Mouse (Mus musculus) lung, embryonic 14.5 days (tissue): ENCODE results near the gene Tlr13. TPM values are rescaled to one million over a fixed set of nuclear protein-coding genes. Genes with fewer than 3 reads are reported as not detected.
A peak's percentile ranks its signal among the peaks of the same experiment; 100 is the strongest.

Source experiments
- ATAC-seq: fragments of 200-750 bp; cut with Nextera tagmentation; 2 replicates; pipeline ENCODE4 v1.8.0; 2017; ENCODE audit warnings: mild to moderate bottlenecking, moderate TSS enrichment, moderate library complexity; ENCODE audit not compliant: insufficient read depth
- DNase-seq: peaks from one replicate; pipeline ENCODE4 v3.0.0-alpha.2; 2015
- H3K27ac ChIP-seq: fragments of 300-500 bp; sonication (generic); 2 replicates; pipeline ENCODE4 v1.5.1; 2014; ENCODE audit warnings: low read depth, mild to moderate bottlenecking, moderate library complexity
- H3K27me3 ChIP-seq: fragments of 300-500 bp; sonication (generic); 2 replicates; pipeline ENCODE4 v1.6.1; 2014; ENCODE audit warnings: low read length, control low read depth; ENCODE audit not compliant: insufficient read depth
- H3K36me3 ChIP-seq: fragments of 300-500 bp; sonication (generic); 2 replicates; pipeline ENCODE4 v1.6.1; 2014; ENCODE audit warnings: control low read depth; ENCODE audit not compliant: insufficient read depth
- H3K4me1 ChIP-seq: fragments of 300-500 bp; sonication (generic); 2 replicates; pipeline ENCODE4 v1.6.1; 2014; ENCODE audit warnings: antibody characterized with exemption, control low read depth; ENCODE audit not compliant: insufficient read depth
- H3K4me2 ChIP-seq: fragments of 300-500 bp; sonication (generic); 2 replicates; pipeline ENCODE4 v1.6.1; 2014; ENCODE audit warnings: mild to moderate bottlenecking
- H3K4me3 ChIP-seq: fragments of 300-500 bp; sonication (generic); 2 replicates; pipeline ENCODE4 v1.5.1; 2014; ENCODE audit warnings: low read depth, low read length
- H3K9ac ChIP-seq: fragments of 300-500 bp; sonication (generic); 2 replicates; pipeline ENCODE4 v1.6.1; 2014
- H3K9me3 ChIP-seq: fragments of 300-500 bp; sonication (generic); 2 replicates; pipeline ENCODE4 v1.6.1; 2016; ENCODE audit warnings: low read depth, low read length, control low read depth
- CTCF ChIP-seq: IDR thresholded peaks from 2 replicates; pipeline ENCODE4 v1.5.1; 2016; ENCODE audit warnings: antibody characterized with exemption, low read depth
- WGBS: fragments of 180-500 bp; shearing (Covaris S2); extraction: QIAGEN DNeasy Blood & Tissue Kit; methylation state at CpG from one replicate; pipeline ENCODE4 v1.1.7; 2014; 5-methylcytosine and 5-hydroxymethylcytosine counted together
- polyA plus RNA-seq: library from polyadenylated mRNA; unstranded; fragments of >200 nt; fragmentation: Nextera tagmentation; extraction: Ambion mirVana; gene quantifications from 2 replicates; pipeline ENCODE4 v1.2.1, GENCODE M21; 2014

The Tlr13 gene
- polyA plus RNA-seq = 0.62 and 0.93 TPM in 2 replicates

GRCm38 (mm10) chrX:106142936-106143335 lies at the start of gene Tlr13:
Gene Tlr13 (plus strand): TSS chrX:106143204.
- DNase-seq (no peak), ATAC-seq (no peak)
- no peaks in the 10 kb centered on the region for H3K9me3 ChIP-seq

GRCm38 (mm10) chrX:106105464-106105863 lies 37.5 kb upstream of the Tlr13 start:
- Histone ChIP-seq H3K27ac (no peak overlapping the region), H3K36me3 (peaks cover 9% of the 10 kb centered on the region; the same call in 1 of the 2 replicates), H3K4me2 (no peak overlapping the region), H3K4me1 (no peaks in the 10 kb centered on the region), H3K9me3 (no peaks in the 10 kb centered on the region), H3K4me3 (no peak overlapping the region), H3K9ac (no peak overlapping the region), H3K27me3 (no peaks in the 10 kb centered on the region)
- WGBS = 47% methylated on average over 2 of the region's 2 CpGs
- peak; percentile 57 for DNase-seq
- peak; percentile 54 for TF ChIP-seq CTCF
- no peak for ATAC-seq

More at GRCm38 (mm10) chrX:106142936-106143335, at the start of gene Tlr13:
- no peaks in the 10 kb centered on the region for H3K36me3 ChIP-seq
- no peak within 1 kb of the TSS for H3K4me2 ChIP-seq
- no peaks in the 10 kb centered on the region for H3K4me1 ChIP-seq
- TF ChIP-seq CTCF = no peak
- H3K27me3 ChIP-seq = no peaks in the 10 kb centered on the region
- H3K4me3 ChIP-seq = no peak within 1 kb of the TSS
- no peak within 1 kb of the TSS for H3K27ac ChIP-seq
- no peak within 1 kb of the TSS for H3K9ac ChIP-seq
- WGBS = 73% methylated on average over 6 of the region's 6 CpGs

GRCm38 (mm10) chrX:106113881-106114280 lies 29.1 kb upstream of the Tlr13 start:
- peaks cover 10% of the 10 kb centered on the region; the same call in 1 of the 2 replicates for H3K36me3 ChIP-seq
- DNase-seq = no peak
- H3K4me2 ChIP-seq = no peak overlapping the region
- H3K27ac ChIP-seq = no peak overlapping the region
- no peak for ATAC-seq
- H3K9me3 ChIP-seq = no peaks in the 10 kb centered on the region
- WGBS = 84% methylated on average over 4 of the region's 4 CpGs
- TF ChIP-seq CTCF = no peak
- no peaks in the 10 kb centered on the region for H3K4me1 ChIP-seq
- H3K4me3 ChIP-seq = no peak overlapping the region
- H3K27me3 ChIP-seq = no peaks in the 10 kb centered on the region
- no peak overlapping the region for H3K9ac ChIP-seq

GRCm38 (mm10) chrX:106114674-106115073 lies 28.3 kb upstream of the Tlr13 start:
- no peak for ATAC-seq
- no peaks in the 10 kb centered on the region for H3K4me1 ChIP-seq
- WGBS = 67% methylated on average over 1 of the region's 1 CpGs

GRCm38 (mm10) chrX:106122823-106123222 lies 20.2 kb upstream of the Tlr13 start:
- DNase-seq (no peak), ATAC-seq (no peak)
- 76% methylated on average over 2 of the region's 2 CpGs for WGBS
- H3K9ac ChIP-seq = no peak overlapping the region
- H3K4me2 ChIP-seq = no peak overlapping the region
- no peaks in the 10 kb centered on the region for H3K4me1 ChIP-seq
- H3K36me3 ChIP-seq = peaks cover 15% of the 10 kb centered on the region; the same call in 1 of the 2 replicates
- no peaks in the 10 kb centered on the region for H3K9me3 ChIP-seq
- no peak for TF ChIP-seq CTCF
- no peak overlapping the region for H3K27ac ChIP-seq
- H3K27me3 ChIP-seq = no peaks in the 10 kb centered on the region
- no peak overlapping the region for H3K4me3 ChIP-seq

More at GRCm38 (mm10) chrX:106114674-106115073, 28.3 kb upstream of the Tlr13 start:
- H3K9ac ChIP-seq = no peak overlapping the region
- TF ChIP-seq CTCF = no peak
- H3K36me3 ChIP-seq = peaks cover 13% of the 10 kb centered on the region; the same call in 1 of the 2 replicates
- no peak for DNase-seq
- H3K4me3 ChIP-seq = no peak overlapping the region
- no peaks in the 10 kb centered on the region for H3K27me3 ChIP-seq
- H3K27ac ChIP-seq = no peak overlapping the region
- H3K9me3 ChIP-seq = no peaks in the 10 kb centered on the region
- no peak overlapping the region for H3K4me2 ChIP-seq

- peaks cover 6% of the 10 kb centered on the region; the same call in 1 of the 2 replicates for H3K36me3 ChIP-seq
- ATAC-seq (no peak), DNase-seq (no peak)
- WGBS = 69% methylated on average over 6 of the region's 6 CpGs
- H3K4me1 ChIP-seq = no peaks in the 10 kb centered on the region
- H3K4me2 ChIP-seq = no peak overlapping the region
- no peak overlapping the region for H3K27ac ChIP-seq
- no peak overlapping the region for H3K4me3 ChIP-seq
- no peak for TF ChIP-seq CTCF
- no peaks in the 10 kb centered on the region for H3K27me3 ChIP-seq
- H3K9me3 ChIP-seq = no peaks in the 10 kb centered on the region
- no peak overlapping the region for H3K9ac ChIP-seq
Measured at GRCm38 (mm10) chrX:106128283-106128682, 14.7 kb upstream of the Tlr13 start.

- Histone ChIP-seq H3K27me3 (no peaks in the 10 kb centered on the region), H3K9ac (no peak overlapping the region), H3K36me3 (no peaks in the 10 kb centered on the region), H3K27ac (no peak overlapping the region), H3K4me1 (no peaks in the 10 kb centered on the region), H3K4me3 (no peak overlapping the region), H3K4me2 (no peak overlapping the region), H3K9me3 (no peaks in the 10 kb centered on the region)
- no peak for ATAC-seq
- DNase-seq = no peak
- TF ChIP-seq CTCF = no peak
- whole genome bisulfite sequencing = 88% methylated on average over 4 of the region's 4 CpGs
Measured at GRCm38 (mm10) chrX:106129877-106130276, 13.1 kb upstream of the Tlr13 start.
